Mouse (Mus musculus) forebrain, embryonic 13.5 days (tissue): ENCODE results near the gene Sim2. TPM values are rescaled to one million over a fixed set of nuclear protein-coding genes. Genes with fewer than 3 reads are reported as not detected.

ENCODE experiments used
- ATAC-seq: fragments of 200-750 bp; cut with Nextera tagmentation; 2 replicates; pipeline ENCODE4 v1.8.0; 2017
- H3K27ac ChIP-seq: fragments of 300-500 bp; sonication (generic); 2 replicates; pipeline ENCODE4 v1.5.1; 2015; ENCODE audit warnings: inconsistent platforms, mild to moderate bottlenecking, moderate library complexity
- H3K27me3 ChIP-seq: fragments of 300-500 bp; sonication (generic); 2 replicates; pipeline ENCODE4 v1.6.1; 2015; ENCODE audit warnings: mild to moderate bottlenecking, inconsistent platforms
- H3K36me3 ChIP-seq: fragments of 300-500 bp; sonication (generic); 2 replicates; pipeline ENCODE4 v1.6.1; 2015; ENCODE audit warnings: mild to moderate bottlenecking, inconsistent platforms; ENCODE audit not compliant: poor library complexity, severe bottlenecking
- H3K4me1 ChIP-seq: fragments of 300-500 bp; sonication (generic); 2 replicates; pipeline ENCODE4 v1.6.1; 2015; ENCODE audit warnings: inconsistent platforms
- H3K4me2 ChIP-seq: fragments of 300-500 bp; sonication (generic); 2 replicates; pipeline ENCODE4 v1.6.1; 2015; ENCODE audit warnings: inconsistent platforms, mild to moderate bottlenecking, moderate library complexity
- H3K4me3 ChIP-seq: fragments of 300-500 bp; sonication (generic); 2 replicates; pipeline ENCODE4 v1.5.1; 2015; ENCODE audit warnings: mild to moderate bottlenecking, inconsistent platforms
- H3K9ac ChIP-seq: fragments of 300-500 bp; sonication (generic); 2 replicates; pipeline ENCODE4 v1.6.1; 2015; ENCODE audit warnings: mild to moderate bottlenecking, inconsistent platforms
- H3K9me3 ChIP-seq: fragments of 300-500 bp; sonication (generic); replicated peaks from 2 replicates; pipeline ENCODE4 v1.6.1; 2016; ENCODE audit warnings: inconsistent platforms
- WGBS: fragments of 180-500 bp; shearing (Covaris S2); methylation state at CpG from one replicate; pipeline ENCODE4 v1.1.7; 2015; 5-methylcytosine and 5-hydroxymethylcytosine counted together
- polyA plus RNA-seq: library from polyadenylated mRNA; unstranded; fragments of >200 nt; fragmentation: Nextera tagmentation; extraction: Ambion mirVana; gene quantifications from 2 replicates; pipeline ENCODE4 v1.2.1, GENCODE M21; 2015

Sim2 gene
- polyA plus RNA-seq, 1 experiment from 2014 or later: 0.12 TPM

GRCm38 (mm10) chr16:94118394-94118793, 33.7 kb downstream of the Sim2 start:
- Histone ChIP-seq H3K27ac (no peak overlapping the region), H3K4me2 (no peak overlapping the region), H3K27me3 (peaks cover 60% of the 10 kb centered on the region), H3K4me1 (peaks cover 18% of the 10 kb centered on the region), H3K9ac (no peak overlapping the region), H3K9me3 (no peaks in the 10 kb centered on the region), H3K36me3 (no peaks in the 10 kb centered on the region), H3K4me3 (no peak overlapping the region)
- ATAC-seq: no peak
- WGBS: 96% methylated on average over 1 of the region's 1 CpGs

DNA sequence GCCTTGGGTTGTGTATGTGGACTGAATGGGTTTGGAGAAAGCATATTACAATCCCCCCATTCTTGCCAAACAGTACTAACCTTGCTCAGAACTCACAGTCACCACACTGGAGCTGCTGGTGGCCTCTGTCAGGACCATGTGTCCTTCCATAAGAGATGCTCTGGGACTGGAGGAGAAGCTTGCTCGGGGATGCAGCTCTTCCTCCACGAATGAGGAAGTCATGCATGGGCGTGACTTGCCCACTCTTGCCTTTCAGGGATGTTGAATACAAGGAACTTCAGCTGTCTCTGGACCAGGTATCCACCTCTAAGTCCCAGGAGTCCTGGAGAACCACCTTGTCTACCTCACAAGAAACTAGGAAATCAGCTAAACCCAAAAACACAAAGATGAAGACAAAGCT, 37.6 kb downstream of the Sim2 start:
- Histone ChIP-seq H3K27ac (no peak overlapping the region), H3K9ac (no peak overlapping the region), H3K36me3 (no peaks in the 10 kb centered on the region), H3K4me3 (no peak overlapping the region), H3K4me2 (no peak overlapping the region), H3K4me1 (peaks cover 41% of the 10 kb centered on the region), H3K9me3 (no peaks in the 10 kb centered on the region), H3K27me3 (peaks cover 77% of the 10 kb centered on the region)
- WGBS: 91% methylated on average over 3 of the region's 3 CpGs
- no peak for ATAC-seq

- 0 out of 2 replicates have a peak, but pooled peaks have one; percentile 30 for ATAC-seq
- Histone ChIP-seq H3K4me1 (peaks cover 40% of the 10 kb centered on the region), H3K4me3 (no peak overlapping the region), H3K27me3 (peaks cover 79% of the 10 kb centered on the region), H3K4me2 (no peak overlapping the region), H3K36me3 (no peaks in the 10 kb centered on the region), H3K27ac (no peak overlapping the region), H3K9me3 (no peaks in the 10 kb centered on the region), H3K9ac (no peak overlapping the region)
- WGBS: 47% methylated on average over 11 of the region's 11 CpGs
Observed at GRCm38 (mm10) chr16:94123247-94123646, 38.5 kb downstream of the Sim2 start.

- H3K9ac ChIP-seq: peak overlapping the region; percentile 66
- H3K27me3 ChIP-seq: peaks cover 71% of the 10 kb centered on the region
- H3K27ac ChIP-seq: no peak overlapping the region
- no peaks in the 10 kb centered on the region for H3K9me3 ChIP-seq
- H3K36me3 ChIP-seq: no peaks in the 10 kb centered on the region
- H3K4me2 ChIP-seq: peak overlapping the region; percentile 91
- H3K4me1 ChIP-seq: peaks cover 47% of the 10 kb centered on the region
- WGBS: under 1% methylated on average over 66 of the region's 83 CpGs
- H3K4me3 ChIP-seq: peak overlapping the region; percentile 45
- peak; percentile 68 for ATAC-seq
Observed at GRCm38 (mm10) chr16:94125172-94125981, 40.6 kb downstream of the Sim2 start.

DNA sequence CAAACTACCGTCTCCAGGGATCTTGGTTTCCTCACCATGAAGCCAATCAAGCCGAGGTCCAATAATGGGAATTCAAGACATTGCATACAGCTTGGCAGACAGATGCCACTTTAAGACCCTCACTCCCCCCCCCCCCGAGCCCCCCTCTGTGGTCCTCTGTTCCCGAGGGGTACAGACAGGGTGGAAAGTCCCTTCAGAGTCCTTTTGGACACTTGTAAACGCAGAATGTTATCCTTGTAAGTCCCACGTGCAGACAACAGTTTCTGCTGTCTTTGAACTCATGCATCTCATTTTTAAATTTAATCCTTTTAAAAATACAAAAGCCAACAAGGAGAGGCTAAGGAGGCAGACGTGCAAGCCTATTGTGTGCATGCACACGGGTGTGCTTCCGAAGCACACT, 41.5 kb downstream of the Sim2 start:
- Histone ChIP-seq H3K9me3 (no peaks in the 10 kb centered on the region), H3K36me3 (no peaks in the 10 kb centered on the region), H3K27me3 (peaks cover 68% of the 10 kb centered on the region), H3K4me3 (peak overlapping the region; percentile 45; the same call in 1 of the 2 replicates), H3K27ac (no peak overlapping the region), H3K4me1 (peaks cover 44% of the 10 kb centered on the region), H3K4me2 (peak overlapping the region; percentile 91), H3K9ac (no peak overlapping the region)
- 14% methylated on average over 9 of the region's 9 CpGs for WGBS
- ATAC-seq: no peak

DNA sequence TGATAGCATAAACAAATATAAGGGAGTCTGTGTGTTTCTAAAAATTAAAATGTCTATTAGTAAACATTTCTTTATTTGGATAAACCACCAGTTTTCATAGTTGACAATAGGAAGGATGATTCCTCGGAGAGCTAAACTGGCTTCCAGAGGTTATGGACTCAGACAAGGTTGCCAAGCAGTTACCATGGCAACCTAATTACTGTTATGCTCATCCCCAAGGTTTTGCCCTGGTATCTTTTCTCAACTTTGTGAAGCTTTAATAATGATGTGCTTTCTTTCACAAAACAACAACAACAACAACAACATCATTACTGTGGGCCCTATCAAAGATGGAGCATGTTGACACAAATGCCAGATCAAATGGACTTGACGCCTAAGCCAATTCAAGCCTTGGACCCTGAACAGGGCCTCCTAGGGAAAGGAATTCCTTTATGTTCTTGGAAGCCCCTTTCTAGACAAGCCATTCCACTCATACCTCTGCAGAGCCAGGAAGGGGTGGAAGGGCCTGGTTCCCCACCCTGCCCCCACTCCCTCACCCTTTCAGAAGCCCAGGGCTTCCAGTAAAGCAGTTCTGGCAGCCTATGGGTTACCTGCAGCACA, 43.6 kb downstream of the Sim2 start:
- Histone ChIP-seq H3K27me3 (peaks cover 47% of the 10 kb centered on the region), H3K36me3 (no peaks in the 10 kb centered on the region), H3K4me2 (no peak overlapping the region), H3K9me3 (no peaks in the 10 kb centered on the region), H3K4me3 (no peak overlapping the region), H3K9ac (no peak overlapping the region), H3K4me1 (peaks cover 36% of the 10 kb centered on the region), H3K27ac (no peak overlapping the region)
- ATAC-seq: no peak
- 12% methylated on average over 2 of the region's 2 CpGs for WGBS

- no peaks in the 10 kb centered on the region for H3K9me3 ChIP-seq
- 0 out of 2 replicates have a peak, but pooled peaks have one; percentile 50 for ATAC-seq
- no peak overlapping the region; the same call in 1 of the 2 replicates for H3K27ac ChIP-seq
- no peak overlapping the region for H3K4me3 ChIP-seq
- no peaks in the 10 kb centered on the region for H3K27me3 ChIP-seq
- no peak overlapping the region for H3K4me2 ChIP-seq
- no peak overlapping the region for H3K9ac ChIP-seq
- H3K36me3 ChIP-seq: no peaks in the 10 kb centered on the region
- peaks cover 3% of the 10 kb centered on the region for H3K4me1 ChIP-seq
- WGBS: 86% methylated on average over 10 of the region's 10 CpGs
Observed at GRCm38 (mm10) chr16:94134218-94134617, 49.5 kb downstream of the Sim2 start.

DNA sequence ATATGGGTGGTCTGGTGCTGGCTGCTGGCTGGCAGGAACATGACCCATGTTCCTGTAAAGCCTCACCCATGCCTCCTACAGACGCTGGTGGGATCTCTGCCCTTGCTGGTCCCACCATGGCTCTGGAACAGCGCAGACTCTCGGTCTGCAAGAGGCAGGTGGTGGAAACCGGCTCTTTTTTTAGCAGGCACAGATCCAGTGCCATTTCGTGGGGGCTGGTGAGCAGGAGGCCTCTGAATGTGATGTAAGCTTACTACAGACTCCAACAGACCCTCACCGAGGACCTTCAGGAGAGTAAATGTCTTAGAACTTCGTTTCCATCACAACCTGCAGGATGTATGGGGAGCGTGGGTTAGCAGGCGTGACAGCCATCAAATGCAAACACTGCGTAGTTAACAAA, 56.0 kb downstream of the Sim2 start:
- WGBS: 84% methylated on average over 10 of the region's 10 CpGs
- no peak overlapping the region for H3K4me3 ChIP-seq
- 0 out of 2 replicates have a peak, but pooled peaks cover 7% of the 10 kb centered on the region for H3K27me3 ChIP-seq

GRCm38 (mm10) chr16:94143325-94143724, 58.6 kb downstream of the Sim2 start:
- Histone ChIP-seq H3K4me2 (peak overlapping the region; percentile 42), H3K9ac (no peak overlapping the region), H3K9me3 (no peaks in the 10 kb centered on the region), H3K36me3 (no peaks in the 10 kb centered on the region), H3K27ac (peak overlapping the region; percentile 12; the same call in 1 of the 2 replicates), H3K4me1 (peaks cover 20% of the 10 kb centered on the region), H3K4me3 (no peak overlapping the region), H3K27me3 (0 out of 2 replicates have a peak, but pooled peaks cover 10% of the 10 kb centered on the region)
- ATAC-seq: peak; percentile 77
- 8% methylated on average over 10 of the region's 10 CpGs for WGBS

More for the DNA sequence above, 56.0 kb downstream of the Sim2 start:
- H3K4me2 ChIP-seq: no peak overlapping the region
- H3K4me1 ChIP-seq: peaks cover 15% of the 10 kb centered on the region
- H3K9ac ChIP-seq: no peak overlapping the region
- no peaks in the 10 kb centered on the region for H3K9me3 ChIP-seq
- no peak overlapping the region for H3K27ac ChIP-seq
- H3K36me3 ChIP-seq: no peaks in the 10 kb centered on the region
- no peak for ATAC-seq

DNA sequence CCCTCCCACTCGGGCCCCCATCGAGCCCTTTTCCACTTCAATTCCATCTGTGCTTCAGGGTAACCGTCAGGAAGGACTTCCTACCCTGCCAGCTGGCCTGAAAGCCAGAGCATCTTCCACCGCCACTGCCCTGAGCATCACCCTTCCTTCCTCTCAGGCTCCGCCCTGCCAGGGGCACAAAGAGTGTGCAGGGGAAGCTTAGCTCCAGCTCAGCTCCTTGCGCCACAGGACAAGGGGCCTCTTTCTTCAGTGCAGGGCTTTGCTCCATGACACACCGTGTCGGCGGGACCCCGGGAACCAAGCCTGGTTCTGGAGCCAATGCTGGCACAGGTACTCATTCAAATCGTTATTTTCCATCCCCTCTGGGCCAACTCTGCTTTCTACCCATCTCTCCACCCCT, 63.4 kb downstream of the Sim2 start:
- WGBS: 16% methylated on average over 11 of the region's 11 CpGs
- Histone ChIP-seq H3K9ac (0 out of 2 replicates have a peak overlapping the region, but pooled peaks have one; percentile 37), H3K9me3 (no peaks in the 10 kb centered on the region), H3K4me2 (peak overlapping the region; percentile 14; the same call in 1 of the 2 replicates), H3K4me3 (no peak overlapping the region), H3K36me3 (no peaks in the 10 kb centered on the region), H3K27me3 (peaks cover 19% of the 10 kb centered on the region; the same call in 1 of the 2 replicates), H3K4me1 (peaks cover 20% of the 10 kb centered on the region), H3K27ac (no peak overlapping the region)
- no peak for ATAC-seq

DNA sequence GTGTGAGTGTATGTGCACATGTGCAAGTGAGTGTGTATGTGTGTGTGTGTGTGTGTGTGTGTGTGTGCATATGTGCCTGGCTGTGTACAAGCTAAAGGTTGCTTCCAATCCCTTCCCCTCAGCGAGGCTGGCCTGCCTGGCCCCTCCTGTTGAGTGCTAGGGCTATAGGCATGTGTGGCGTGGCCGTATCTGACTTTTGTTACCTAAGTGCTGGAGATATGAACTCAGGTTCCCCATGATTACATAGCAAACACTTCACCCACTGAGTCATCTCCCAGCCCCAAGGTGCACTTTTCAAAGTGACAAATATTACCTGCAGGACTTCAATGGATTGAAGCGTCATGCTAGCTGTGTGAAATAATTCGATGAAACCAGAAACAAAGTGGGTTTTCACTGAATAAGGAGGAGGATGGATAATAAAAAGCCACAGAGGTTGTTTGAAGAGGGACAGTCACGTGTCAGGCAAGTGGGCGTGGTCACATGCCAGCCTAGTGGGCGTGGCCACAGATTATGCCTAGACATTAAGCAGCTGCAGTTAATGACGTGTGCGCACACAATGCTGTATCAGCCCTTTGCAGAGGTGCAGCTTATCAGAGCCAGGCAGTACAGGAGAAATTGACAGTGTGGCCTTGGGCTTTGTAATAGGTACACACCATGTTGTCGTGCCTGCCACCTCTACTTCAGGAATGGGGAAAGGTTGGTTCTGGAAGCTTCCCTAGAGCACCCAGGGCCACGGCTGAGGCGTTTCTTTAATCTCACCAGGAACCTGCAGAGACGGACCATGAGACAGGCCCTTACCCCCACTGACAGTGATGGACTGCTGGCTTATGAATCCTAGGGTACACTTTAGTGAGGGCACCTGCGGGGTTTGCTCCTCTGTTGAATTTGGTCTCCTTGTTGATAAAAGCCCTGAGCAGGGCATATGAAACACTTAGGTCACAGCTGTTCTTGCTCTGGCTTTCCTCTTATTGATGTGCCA, 65.7 kb downstream of the Sim2 start:
- Histone ChIP-seq H3K4me3 (no peak overlapping the region), H3K36me3 (no peaks in the 10 kb centered on the region), H3K9me3 (no peaks in the 10 kb centered on the region), H3K4me1 (peaks cover 22% of the 10 kb centered on the region), H3K4me2 (no peak overlapping the region), H3K9ac (no peak overlapping the region), H3K27me3 (peaks cover 15% of the 10 kb centered on the region; the same call in 1 of the 2 replicates), H3K27ac (no peak overlapping the region)
- ATAC-seq: no peak
- 78% methylated on average over 15 of the region's 15 CpGs for WGBS
